Mouse (Mus musculus) heart, postnatal 4 days (tissue): ENCODE results near the gene Met. TPM values are rescaled to one million over a fixed set of nuclear protein-coding genes. Genes with fewer than 3 reads are reported as not detected.

Source experiments
- DNase-seq: peaks from one replicate; pipeline ENCODE4 v3.0.0; 2021
- total RNA-seq, 2 experiments: library from RNA; stranded (reverse); gene quantifications; 2 replicates each; pipeline ENCODE4 v1.2.3; 2021

Gene Met
- total RNA-seq = 1 to 10 TPM; 4.3 to 5.1 TPM

DNA sequence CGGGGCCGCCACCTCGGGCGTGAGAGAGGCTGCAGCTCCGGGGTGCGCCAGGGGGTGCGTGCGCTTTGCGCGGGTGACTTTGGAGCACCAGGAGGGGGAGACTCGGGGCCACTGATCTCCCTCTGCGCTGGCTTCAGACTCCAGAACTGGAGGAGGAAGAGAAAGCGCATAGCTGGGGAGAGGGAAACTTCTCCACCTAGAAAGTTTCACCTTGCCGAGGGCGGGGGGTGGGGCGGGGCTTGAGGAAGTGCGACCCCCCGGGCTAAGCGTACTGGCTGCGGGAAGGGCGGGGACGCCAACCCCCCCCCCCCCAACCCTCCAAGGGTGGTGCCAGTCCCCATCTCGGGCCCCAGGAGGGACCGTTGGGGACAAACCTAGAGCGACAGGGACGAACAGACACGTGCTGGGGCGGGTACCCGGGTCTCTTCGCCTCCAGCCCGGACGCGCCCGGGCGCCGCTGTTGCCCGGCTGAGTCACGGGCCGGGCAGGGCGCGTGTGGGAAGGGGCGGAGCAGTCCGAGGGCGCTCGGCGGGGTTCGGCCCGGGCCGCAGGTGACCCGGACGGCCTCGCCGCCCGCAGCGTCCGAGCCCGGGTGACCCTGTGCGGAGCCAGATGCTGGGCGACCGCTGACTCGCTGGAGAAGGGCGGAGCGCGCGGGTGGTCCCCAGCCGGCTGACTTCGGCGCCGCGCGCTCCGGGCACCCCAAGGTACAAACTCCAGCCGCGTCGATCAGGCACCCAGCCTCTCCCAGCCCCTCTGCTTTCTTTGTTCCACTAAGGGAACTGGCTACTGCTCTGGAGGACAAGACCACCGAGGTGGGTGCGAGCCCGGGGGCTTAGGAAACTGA is at the start of gene Met:
TSS of gene Met (plus strand) at position 367 of the 847 bp plus-strand sequence.
- DNase-seq = peak; percentile 68

DNA sequence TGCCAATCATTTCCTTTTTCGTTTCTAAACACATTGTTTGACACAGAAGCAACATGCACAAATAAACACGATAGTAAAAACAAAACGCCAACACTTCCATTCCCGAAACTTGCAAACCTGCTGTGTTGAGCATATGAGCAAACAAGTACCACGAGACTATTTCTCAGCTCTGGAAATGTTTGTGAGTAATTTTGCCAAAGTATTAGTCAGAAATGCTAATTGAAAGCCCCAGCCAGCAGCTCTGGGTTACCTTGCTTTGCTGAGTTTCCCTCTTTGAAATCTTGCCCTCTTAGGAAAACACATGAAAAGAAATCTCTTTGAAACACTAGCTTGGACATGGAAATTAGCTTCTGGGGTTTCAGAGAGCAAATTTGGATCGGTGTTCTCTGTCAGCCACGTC is 45.4 kb upstream of the Met start:
- DNase-seq = no peak

DNA sequence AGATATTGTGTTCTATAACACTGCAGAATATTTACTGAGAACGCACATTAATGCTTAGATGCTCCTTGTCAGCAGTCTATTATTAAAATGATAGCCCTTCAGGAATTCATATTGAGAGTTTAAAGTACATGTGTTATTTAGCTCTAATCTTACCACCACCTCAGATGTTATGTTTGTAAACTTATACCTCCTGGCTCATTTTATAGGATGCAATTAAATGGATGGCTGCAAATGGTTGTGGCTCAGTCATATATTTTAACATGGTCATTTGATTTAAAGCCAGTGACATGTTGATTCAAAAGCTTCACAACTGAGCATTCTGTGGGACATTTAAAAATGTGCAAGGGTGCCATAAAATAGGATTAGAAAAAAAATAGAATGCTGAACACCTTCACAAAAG is 41.2 kb upstream of the Met start:
- no peak for DNase-seq

DNA sequence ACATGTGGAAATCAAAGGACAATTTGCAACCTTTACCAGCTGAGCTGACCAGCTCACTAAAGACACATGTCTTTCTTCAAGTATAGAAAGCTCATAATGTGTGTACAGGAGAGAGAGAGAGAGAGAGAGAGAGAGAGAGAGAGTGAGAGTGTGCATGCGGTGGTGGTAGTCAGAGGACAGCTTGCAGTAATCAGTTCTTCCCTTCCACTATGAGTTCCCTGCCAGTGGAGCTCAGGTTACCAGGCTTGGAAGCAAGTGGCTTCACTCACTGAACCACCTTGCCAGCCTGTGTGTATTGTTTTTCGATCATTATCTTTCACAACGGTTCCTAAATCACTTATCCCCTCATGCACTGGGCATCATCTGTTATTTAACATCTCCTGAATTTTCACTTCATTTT is 34.6 kb upstream of the Met start:
- no peak for DNase-seq

DNA sequence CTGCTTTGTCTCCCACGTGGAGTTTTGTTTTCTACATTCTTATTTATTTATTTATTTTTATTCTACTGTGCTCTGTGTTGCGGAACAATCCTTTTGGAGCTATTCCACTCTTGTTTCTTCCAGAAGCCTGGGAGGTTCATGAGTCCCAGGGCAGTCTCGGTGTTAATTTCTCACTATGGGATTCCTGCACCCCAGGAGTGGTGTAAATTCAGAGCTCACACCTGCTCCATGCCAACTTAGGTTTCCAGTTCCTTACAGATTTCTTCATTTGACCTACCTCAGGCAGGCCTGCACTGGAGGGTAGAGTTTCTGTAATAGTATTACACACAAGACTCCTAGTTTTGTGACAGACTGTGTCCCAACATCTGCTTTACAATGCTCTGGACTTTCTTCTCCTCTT is 34.0 kb upstream of the Met start:
- no peak for DNase-seq

DNA sequence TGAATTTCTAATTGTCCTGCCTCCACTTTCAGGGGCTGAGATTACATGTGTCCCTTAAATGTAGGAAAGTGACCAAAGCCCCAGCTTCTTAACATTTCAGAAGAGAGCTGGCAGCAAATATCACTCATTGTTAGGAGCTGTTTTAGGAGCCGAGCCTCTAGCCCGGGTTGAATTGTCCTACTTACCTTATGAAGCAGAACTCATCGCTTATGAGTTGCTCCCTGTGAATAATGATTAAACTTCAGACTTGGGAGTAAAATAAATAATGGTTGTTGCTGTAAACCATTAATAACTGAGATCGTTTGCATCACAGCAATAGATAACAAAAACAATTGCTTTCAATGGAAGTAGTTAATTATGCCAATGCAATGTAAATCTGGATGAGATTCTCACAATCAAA is 20.3 kb upstream of the Met start:
- no peak for DNase-seq

DNA sequence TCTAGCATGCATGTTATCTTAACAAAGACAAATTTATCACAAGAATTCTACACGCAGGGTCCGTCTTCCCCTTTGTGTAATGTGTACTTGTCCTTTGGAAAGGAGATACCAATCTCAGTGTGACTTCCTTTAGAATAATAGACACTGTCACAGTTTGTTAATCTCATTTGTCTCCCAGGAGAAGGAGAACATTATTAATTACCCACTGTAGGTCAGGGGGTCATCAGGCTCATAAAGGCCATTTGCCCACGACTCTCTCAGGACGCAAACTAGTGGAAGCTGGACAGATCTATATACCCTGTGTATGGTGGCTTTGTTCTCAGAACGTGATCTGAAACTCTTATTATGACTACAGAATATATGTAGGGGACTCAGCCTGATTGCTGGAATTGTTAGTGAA is 12.3 kb upstream of the Met start:
- DNase-seq = no peak

DNA sequence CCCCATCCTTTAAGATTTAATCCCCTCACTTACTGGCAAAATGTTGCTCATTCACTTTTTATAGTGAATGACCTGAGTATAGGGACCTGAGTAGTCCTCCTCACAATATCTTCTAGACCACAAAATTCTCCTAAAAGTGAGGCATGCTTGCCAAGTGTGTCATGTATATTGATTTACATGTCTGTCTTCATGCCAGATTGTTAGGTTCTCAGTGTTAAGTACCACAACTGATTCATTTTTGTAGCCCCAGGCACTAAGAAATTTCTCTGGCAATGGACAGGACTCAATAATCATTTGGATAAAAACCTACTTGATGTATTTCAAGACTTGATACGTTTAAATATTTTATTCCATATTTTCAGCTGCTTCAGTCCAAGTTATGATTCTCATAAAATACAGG is 8.5 kb upstream of the Met start:
- no peak for DNase-seq

DNA sequence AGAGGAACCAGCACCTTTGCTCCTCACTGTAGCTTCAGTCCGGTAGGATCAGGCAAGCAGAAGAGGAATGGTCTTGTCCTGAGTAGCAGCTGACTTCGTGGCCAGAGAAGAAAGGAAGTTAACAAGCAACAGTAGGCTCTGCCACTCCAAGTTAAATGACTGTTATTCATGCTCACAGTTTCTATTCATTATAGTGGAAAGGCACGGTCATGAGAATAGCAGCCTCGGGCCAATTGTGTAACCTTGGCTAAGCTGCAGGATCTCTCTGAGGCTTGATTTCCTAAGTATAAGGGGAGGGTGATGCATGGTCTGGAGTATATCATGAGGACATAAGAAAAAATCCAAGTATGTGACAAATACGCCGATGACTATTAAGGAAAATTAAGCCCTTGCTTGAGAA is 4.0 kb upstream of the Met start:
- no peak for DNase-seq

DNA sequence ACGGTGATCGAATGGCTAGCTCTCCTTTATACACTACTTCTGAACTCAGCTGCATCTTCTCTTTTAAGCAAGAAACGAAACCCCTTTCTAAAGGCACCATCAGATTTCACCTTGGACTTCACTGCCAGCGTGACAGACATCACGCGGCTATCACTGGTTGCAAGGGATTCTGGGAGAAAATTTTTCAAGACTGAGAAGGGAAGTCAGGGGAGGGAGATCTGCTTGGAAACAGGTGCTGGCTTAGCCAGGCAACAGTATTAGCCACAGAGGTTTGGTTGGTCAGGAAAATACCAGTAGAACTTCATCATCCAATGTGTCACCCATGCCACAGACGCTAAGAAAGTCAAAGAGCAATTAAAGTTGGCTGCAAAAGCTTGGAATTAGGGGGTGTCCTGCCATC is 2.2 kb upstream of the Met start:
- no peak for DNase-seq

DNA sequence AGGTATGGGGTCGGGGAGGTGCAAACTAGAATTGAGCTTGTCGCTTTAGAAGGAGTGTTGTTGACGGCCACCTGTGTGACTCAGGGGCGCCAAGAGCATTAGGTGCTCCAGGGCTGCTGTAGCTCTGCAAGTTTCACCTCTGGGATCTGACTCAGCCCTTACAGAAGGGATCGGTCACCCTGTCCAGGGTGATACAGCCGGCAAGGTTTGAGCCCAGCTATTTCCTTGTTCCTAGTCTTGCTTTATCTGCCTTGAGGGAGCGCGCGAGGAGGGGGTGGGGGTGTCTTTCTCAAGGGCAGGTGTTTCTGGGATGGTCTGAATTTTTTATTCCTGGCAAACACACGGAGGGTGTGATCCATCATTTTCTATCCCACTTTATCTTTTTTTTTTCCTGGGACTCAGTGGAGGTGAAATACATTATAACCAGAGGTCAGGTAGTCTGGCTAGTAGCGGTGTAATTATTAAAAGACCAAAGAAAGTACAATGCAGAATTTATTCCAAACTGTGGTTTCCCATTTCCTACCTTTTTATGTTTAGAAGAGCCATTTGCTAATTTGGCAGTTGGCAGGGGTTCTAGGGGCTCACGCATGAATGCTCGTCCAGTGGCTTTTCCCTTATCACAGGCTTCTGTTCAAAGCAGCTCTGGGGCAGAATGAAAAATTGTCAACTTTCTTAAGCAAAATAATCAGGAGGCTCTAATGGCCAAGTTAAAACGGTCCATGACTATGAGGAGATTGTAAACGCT is 853 bp downstream of the Met start:
- DNase-seq = no peak

DNA sequence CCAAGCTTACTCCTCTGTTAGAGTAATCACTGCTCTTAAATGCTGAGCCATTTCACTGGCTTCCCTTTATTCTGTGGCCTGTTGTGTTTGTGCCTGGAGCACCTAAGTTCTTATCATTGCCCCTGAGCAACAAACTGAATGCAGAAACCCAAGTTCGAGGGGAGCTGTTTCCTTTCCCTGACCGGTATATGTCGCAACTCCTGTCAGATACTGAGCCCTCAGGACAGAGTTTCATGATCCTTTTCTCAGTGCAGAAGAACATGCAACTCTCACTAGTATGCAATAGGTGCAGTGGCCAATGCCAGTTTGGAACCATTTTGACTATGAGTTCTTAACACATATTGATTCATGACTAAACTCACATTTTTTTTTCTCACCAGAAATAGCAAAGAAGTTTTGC is 2.9 kb downstream of the Met start:
- DNase-seq = no peak

DNA sequence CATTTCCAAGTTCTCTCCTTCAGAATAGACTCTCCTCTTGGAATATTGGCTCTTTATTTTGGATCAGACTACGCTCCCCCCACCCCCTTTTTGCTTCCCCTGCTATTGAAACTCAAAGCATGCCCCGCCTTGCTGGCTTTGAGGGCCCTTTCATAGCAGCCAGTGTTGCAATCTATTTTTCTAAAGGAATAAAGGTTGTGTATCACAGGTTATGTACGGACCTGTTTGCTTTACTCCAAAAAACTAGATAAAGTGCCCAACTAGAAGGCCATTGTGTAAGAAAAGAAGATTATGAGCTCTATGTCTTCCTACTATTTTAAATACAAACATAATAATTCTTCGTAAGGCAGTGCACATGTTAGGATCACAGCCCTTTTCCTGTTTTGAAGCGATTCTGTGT is 5.4 kb downstream of the Met start:
- no peak for DNase-seq

DNA sequence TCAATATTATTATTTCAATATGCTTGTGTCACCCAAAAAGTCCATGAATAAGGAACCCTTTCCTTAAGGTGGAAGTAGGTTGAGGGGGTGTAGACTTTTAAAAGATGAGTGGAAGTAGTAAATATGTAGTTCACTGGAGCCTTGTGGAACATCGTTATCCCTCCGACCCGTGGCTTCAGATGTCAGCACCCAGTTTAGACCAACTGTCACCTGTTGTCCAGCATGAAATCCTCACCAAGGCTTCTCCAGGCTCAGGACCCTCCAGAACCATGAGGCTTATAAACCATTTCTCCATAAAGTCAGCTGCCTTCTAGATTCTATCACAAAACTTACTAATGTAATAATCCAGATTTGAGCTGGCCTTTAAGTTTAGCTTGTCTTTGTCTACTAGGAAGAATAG is 9.5 kb downstream of the Met start:
- no peak for DNase-seq

DNA sequence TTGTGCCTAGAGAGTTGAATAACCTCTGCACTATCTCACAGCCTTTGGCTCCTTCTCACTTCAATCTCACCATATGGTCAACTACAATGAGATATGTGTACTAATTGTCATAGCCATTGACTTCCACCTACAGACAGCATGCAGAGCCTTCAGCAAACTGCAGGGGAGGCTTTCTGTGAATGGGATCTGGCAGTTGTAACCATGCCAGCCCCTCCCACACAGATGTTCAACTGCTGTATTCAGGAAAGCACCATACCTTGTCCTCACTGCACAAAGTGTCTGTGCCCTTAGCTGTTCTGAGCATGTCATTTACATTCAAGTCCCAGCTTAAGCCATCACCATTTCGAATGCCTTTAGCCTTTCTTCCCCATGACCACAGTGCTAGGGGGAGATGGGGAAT is 14.2 kb downstream of the Met start:
- DNase-seq = no peak

DNA sequence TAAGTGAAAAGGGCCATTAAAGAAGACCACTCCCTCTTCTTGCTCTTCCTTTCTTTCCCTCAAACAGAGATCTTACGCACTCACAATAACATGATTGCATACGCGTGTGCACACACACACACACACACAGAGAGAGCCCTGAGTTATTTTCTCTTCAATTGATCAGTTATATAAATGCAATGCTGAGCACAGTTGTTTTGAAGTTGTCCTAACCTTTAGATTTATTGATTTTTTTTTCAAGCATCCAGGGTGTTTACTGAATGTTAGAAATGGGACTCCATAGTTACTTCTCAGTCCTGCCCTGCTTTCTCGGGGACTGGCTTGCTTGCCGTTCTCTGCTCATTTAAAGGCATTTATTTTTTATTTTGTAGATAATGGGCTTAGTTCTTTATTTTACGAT is 14.7 kb downstream of the Met start:
- DNase-seq = no peak

DNA sequence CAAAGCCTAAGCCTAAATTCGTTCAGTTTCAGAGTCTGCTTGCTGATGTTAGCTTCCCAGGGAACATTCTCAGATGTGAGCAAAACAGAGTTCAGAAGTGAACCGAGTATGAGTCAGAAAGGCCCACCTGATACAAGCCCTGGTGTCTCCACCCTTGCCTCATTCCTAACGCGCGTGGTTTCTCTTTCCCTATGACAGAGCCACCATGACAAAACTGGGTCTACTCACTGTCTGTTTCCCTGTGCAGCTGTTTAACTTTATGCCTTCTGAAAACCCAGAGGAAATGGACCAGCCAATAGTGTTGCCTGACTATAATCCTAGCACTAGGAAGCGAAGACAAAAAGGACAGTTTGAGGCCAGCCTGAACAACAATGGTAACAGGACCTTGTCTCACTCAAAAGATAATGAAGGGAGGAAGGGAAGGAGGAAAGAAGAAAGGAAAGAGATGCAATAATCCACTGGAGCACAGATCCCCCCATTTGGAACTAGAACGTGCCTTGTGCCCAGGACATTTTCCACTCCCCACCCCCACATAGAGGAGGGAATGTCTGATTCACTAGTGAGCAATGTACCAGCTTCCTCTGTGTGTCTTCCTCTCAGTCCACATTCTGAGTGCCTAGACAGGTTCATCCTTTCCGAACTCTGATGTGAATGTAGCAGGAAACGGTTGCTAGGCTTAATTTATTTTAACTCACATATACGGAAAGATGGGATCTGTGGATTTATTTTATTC is 15.4 kb downstream of the Met start:
- no peak for DNase-seq

DNA sequence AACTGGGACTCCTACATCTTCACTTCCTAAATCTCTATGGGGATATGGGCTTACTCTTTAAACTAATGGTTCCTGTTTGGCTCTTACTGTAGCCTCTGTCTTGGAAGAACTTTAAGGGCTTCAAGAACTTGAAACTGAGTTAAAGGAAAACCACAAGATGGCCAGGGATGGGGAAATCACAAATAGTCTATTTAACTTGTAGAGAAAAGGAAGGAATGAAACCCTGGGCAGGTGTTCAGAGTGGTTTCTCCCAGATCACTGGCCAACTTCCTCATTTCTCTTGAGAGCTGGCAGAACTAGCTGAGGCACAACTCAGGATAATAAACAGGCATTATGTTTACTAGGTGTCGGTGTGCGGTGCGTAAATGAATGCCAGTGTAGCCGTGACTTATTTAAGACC is 17.5 kb downstream of the Met start:
- DNase-seq = no peak

DNA sequence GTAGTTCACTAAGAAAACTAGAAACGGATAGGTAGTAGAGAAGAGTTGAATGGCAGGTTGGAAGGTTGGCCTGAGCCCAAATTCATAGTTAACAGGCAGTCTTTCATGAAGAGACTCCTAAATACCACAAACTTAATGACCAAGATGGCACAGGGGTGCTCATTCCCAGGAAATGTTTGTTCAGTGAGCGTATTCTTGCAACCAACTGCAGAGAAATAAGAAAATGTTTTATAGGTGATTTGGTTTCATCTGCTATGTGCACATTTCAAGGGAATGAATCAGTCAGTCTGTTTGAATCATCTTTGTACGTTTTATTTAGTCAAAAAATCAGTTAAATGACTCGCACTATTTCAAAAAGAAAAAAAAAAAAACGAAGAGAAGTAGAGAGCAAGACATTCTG is 21.6 kb downstream of the Met start:
- DNase-seq = no peak

DNA sequence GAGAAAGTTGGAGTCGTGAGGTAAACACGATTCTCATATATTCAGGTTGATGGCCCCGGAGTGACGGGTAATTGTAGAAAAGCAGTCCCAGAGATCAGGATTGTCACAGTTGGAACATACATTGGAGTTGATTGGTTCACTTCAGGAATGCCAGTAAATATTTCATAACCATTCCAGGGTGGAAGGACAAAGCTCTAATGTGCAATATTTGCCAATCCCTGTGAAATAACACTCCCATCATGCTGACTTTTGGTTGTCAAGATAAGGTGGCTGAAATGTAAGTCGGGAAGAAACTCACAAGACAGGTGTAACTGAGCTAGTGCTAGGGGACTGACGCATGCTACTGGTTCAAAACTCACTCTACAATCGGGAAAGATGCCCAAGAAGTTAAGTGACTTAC is 22.2 kb downstream of the Met start:
- no peak for DNase-seq

DNA sequence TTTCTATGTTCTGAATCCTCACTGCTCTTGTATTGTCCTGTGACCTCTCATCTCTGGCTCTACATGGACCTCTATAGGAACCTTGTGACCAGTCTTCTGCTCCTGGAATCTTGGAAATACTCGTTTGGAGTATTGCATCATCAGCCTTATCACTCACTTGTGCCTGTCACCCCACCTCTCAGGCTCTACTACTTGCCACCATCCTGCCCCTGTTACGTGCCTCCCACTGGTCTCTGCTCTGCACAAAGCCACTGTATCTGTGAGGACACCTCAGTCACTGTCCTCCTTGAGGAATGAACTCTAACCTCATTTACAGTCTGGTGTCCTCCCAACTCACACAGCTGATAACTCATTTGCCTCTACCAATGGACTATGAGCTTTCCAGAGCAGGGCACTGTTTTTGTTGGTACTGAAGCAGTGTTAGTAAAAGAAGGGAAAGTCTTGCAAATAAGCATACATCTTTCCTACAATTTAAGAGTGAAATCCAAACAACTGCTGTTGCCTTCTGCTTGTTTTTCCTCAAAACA is 24.8 kb downstream of the Met start:
- DNase-seq = no peak

DNA sequence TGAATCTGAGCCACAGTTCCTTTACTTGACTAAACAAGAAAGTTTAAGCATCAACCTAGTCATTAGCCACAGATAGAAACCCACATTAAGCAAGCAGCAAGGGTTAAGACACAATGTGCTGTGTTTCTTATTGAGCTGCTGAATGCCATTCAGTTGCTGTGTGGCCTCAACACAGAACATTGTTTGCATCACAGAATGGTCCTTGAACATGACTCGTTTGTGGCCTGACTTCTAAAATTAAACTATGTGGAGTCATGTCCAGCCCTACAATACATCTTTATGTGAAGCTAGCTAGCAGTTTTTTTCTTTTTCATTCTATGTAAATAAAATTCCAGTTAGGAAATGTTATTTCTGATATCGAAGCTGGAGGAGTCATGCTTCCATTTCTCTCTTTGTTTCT is 27.2 kb downstream of the Met start:
- no peak for DNase-seq

DNA sequence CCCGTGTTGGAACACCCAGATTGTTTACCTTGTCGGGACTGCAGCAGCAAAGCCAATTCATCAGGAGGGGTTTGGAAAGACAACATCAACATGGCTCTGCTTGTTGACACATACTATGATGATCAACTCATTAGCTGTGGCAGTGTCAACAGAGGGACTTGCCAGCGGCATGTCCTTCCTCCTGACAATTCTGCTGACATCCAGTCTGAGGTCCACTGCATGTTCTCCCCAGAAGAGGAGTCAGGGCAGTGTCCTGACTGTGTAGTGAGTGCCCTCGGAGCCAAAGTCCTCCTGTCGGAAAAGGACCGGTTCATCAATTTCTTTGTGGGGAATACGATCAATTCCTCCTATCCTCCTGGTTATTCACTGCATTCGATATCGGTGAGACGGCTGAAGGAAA is 27.9 kb downstream of the Met start:
- no peak for DNase-seq
